Mouse (Mus musculus) small intestine, adult 2 months (tissue): ENCODE data around the gene Sae1. TPM values are rescaled to one million over a fixed set of nuclear protein-coding genes. Genes with fewer than 3 reads are reported as not detected.

Source experiments
- H3K27ac ChIP-seq: fragments of 200-500 bp; 2 replicates; pipeline ENCODE4 v1.5.1; 2012; ENCODE audit warnings: low read depth, low read length, control low read depth, inconsistent platforms; ENCODE audit not compliant: insufficient read depth
- H3K27me3 ChIP-seq: fragments of 200-500 bp; 2 replicates; pipeline ENCODE4 v1.6.1; 2012; ENCODE audit warnings: mild to moderate bottlenecking, moderate library complexity, low read length, inconsistent platforms; ENCODE audit not compliant: control insufficient read depth, insufficient read depth
- H3K36me3 ChIP-seq: fragments of 200-500 bp; 2 replicates; pipeline ENCODE4 v1.6.1; 2012; ENCODE audit warnings: mild to moderate bottlenecking, low read length, control low read depth, inconsistent platforms; ENCODE audit not compliant: control insufficient read depth, insufficient read depth
- H3K4me1 ChIP-seq: fragments of 200-500 bp; 2 replicates; pipeline ENCODE4 v1.6.1; 2012; ENCODE audit warnings: low read length, inconsistent platforms, mixed read lengths; ENCODE audit not compliant: control insufficient read depth, insufficient read depth, insufficient read length
- H3K4me3 ChIP-seq: fragments of 200-500 bp; 2 replicates; pipeline ENCODE4 v1.5.1; 2012; ENCODE audit warnings: low read depth, mild to moderate bottlenecking, control low read depth, inconsistent platforms, low read length, moderate library complexity
- CTCF ChIP-seq: fragments of 200-500 bp; IDR thresholded peaks from 2 replicates; pipeline ENCODE4 v1.5.1; 2012; ENCODE audit warnings: low read depth, mild to moderate bottlenecking, control low read depth, inconsistent platforms, low read length, moderate library complexity, mixed read lengths; ENCODE audit not compliant: insufficient replicate concordance, insufficient read length; ENCODE audit errors: extremely low read depth
- POLR2A ChIP-seq: fragments of 200-500 bp; IDR thresholded peaks from 2 replicates; pipeline ENCODE4 v1.6.1; 2012; ENCODE audit warnings: low read depth, mild to moderate bottlenecking, control low read depth, inconsistent platforms, low read length, moderate library complexity
- WGBS: fragments of 180-500 bp; shearing (Covaris S2); methylation state at CpG from one replicate; pipeline ENCODE4 v1.1.7; 2018; 5-methylcytosine and 5-hydroxymethylcytosine counted together
- polyA plus RNA-seq: library from polyadenylated mRNA; depleted of rRNA; stranded (reverse); fragments of >200 nt; gene quantifications from 2 replicates; pipeline ENCODE4 v1.2.3, GENCODE M21; 2012

Sae1 gene
- polyA plus RNA-seq, 1 experiment: 15.0 TPM

GRCm38 (mm10) chr7:16349999-16350398 lies 37.6 kb downstream of the Sae1 start:
- Histone ChIP-seq H3K36me3 (peaks cover 20% of the 10 kb centered on the region), H3K27ac (no peak overlapping the region), H3K4me1 (no peaks in the 10 kb centered on the region), H3K27me3 (no peaks in the 10 kb centered on the region), H3K4me3 (no peak overlapping the region)
- no peak for TF ChIP-seq CTCF
- no peak for TF ChIP-seq POLR2A
- WGBS: 75% methylated on average over 5 of the region's 5 CpGs

- no peaks in the 10 kb centered on the region for H3K27me3 ChIP-seq
- TF ChIP-seq POLR2A: no peak
- no peak for TF ChIP-seq CTCF
- no peaks in the 10 kb centered on the region for H3K4me1 ChIP-seq
- peaks cover 19% of the 10 kb centered on the region for H3K36me3 ChIP-seq
- H3K27ac ChIP-seq: no peak overlapping the region
- no peak overlapping the region for H3K4me3 ChIP-seq
- 85% methylated on average over 4 of the region's 4 CpGs for WGBS
Measured at GRCm38 (mm10) chr7:16345297-16345696, 42.3 kb downstream of the Sae1 start.

- Histone ChIP-seq H3K4me1 (no peaks in the 10 kb centered on the region), H3K36me3 (peaks cover 16% of the 10 kb centered on the region), H3K4me3 (no peak overlapping the region), H3K27me3 (no peaks in the 10 kb centered on the region), H3K27ac (no peak overlapping the region)
- TF ChIP-seq POLR2A (no peak), CTCF (no peak)
- 87% methylated on average over 3 of the region's 3 CpGs for WGBS
Measured at GRCm38 (mm10) chr7:16344598-16344997, 43.0 kb downstream of the Sae1 start.

- H3K27me3 ChIP-seq: no peaks in the 10 kb centered on the region
- peaks cover 25% of the 10 kb centered on the region for H3K36me3 ChIP-seq
- H3K4me1 ChIP-seq: peaks cover 9% of the 10 kb centered on the region; the same call in 1 of the 2 replicates
- H3K27ac ChIP-seq: no peak overlapping the region
- TF ChIP-seq CTCF (no peak), POLR2A (no peak)
- 66% methylated on average over 2 of the region's 2 CpGs for WGBS
- no peak overlapping the region for H3K4me3 ChIP-seq
Measured at GRCm38 (mm10) chr7:16337733-16338132, 49.9 kb downstream of the Sae1 start.

GRCm38 (mm10) chr7:16329146-16329545 lies 58.5 kb downstream of the Sae1 start:
- H3K4me1 ChIP-seq: peaks cover 3% of the 10 kb centered on the region; the same call in 1 of the 2 replicates
- no peak overlapping the region for H3K27ac ChIP-seq
- no peak for TF ChIP-seq POLR2A
- peaks cover 22% of the 10 kb centered on the region for H3K36me3 ChIP-seq
- no peaks in the 10 kb centered on the region for H3K27me3 ChIP-seq
- 80% methylated on average over 3 of the region's 3 CpGs for WGBS
- no peak overlapping the region for H3K4me3 ChIP-seq

GRCm38 (mm10) chr7:16326607-16326971 lies 61.0 kb downstream of the Sae1 start:
- 97% methylated on average over 2 of the region's 2 CpGs for WGBS
- Histone ChIP-seq H3K36me3 (peaks cover 16% of the 10 kb centered on the region), H3K4me3 (no peak overlapping the region), H3K27me3 (no peaks in the 10 kb centered on the region), H3K27ac (no peak overlapping the region), H3K4me1 (peaks cover 5% of the 10 kb centered on the region; the same call in 1 of the 2 replicates)
- TF ChIP-seq POLR2A: no peak
- TF ChIP-seq CTCF: no peak

- peaks cover 10% of the 10 kb centered on the region; the same call in 1 of the 2 replicates for H3K4me1 ChIP-seq
- WGBS: 15% methylated on average over 8 of the region's 8 CpGs
- no peaks in the 10 kb centered on the region for H3K27me3 ChIP-seq
- H3K27ac ChIP-seq: no peak overlapping the region
- no peak overlapping the region for H3K4me3 ChIP-seq
- peak; percentile 73; the same call in 1 of the 2 replicates for TF ChIP-seq CTCF
- TF ChIP-seq POLR2A: no peak; the same call in 1 of the 2 replicates
- H3K36me3 ChIP-seq: peaks cover 16% of the 10 kb centered on the region
Measured at GRCm38 (mm10) chr7:16325920-16326606, 61.5 kb downstream of the Sae1 start.
